In the genomic region with DNA sequence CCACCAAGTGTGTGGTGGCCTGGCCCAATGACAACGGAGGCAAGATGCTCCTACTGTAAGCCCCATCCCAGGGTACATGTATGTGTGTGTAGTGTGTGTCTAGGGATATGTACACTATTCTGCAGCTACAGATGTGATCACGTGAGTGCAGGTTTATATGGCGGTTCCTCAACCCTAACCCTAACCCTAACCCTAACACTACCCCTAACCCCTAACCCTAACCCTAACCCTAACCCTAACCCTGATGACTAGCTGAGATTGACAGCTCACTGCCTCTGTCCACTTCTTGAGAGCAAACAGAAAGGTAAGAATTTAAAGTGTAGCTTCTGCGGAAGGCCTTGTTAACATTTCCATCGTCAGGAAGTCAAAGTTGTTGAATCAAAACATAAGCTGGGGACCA, we compare ENCODE assay signal across 23 mouse cellular contexts. TPM values are rescaled to one million over a fixed set of nuclear protein-coding genes. Genes with fewer than 3 reads are reported as not detected.
"Had no signal": no experiment of that assay in that cellular context is flagged by ENCODE, and none has a peak within 500 bp of the region (broad histone marks: within the 10 kb centered on the region; RNA-seq: fewer than 3 reads in every experiment).

No protein-coding gene starts in this region.

- H3K9ac ChIP-seq: liver, embryonic 15.5 days; liver, postnatal 0 days; midbrain, embryonic 13.5 days; midbrain, embryonic 15.5 days; neural tube, embryonic 13.5 days; neural tube, embryonic 15.5 days; stomach, embryonic 15.5 days had no signal

- H3K4me3 ChIP-seq: liver, embryonic 15.5 days; midbrain, embryonic 13.5 days; midbrain, embryonic 15.5 days; myocyte; neural tube, embryonic 13.5 days; neural tube, embryonic 15.5 days; stomach, embryonic 15.5 days had no signal

- H3K4me2 ChIP-seq: liver, embryonic 15.5 days; midbrain, embryonic 11.5 days; midbrain, embryonic 13.5 days; midbrain, embryonic 15.5 days; neural tube, embryonic 13.5 days; neural tube, embryonic 15.5 days; stomach, embryonic 15.5 days had no signal

- ATAC-seq: liver, postnatal 0 days; midbrain, embryonic 13.5 days; midbrain, embryonic 15.5 days had no signal

- H3K27me3 ChIP-seq: midbrain, embryonic 13.5 days; midbrain, embryonic 15.5 days; neural tube, embryonic 13.5 days; neural tube, embryonic 15.5 days; stomach, embryonic 15.5 days had no signal

- DNase-seq: liver, postnatal 0 days; lung, adult 2 months; lung, postnatal 14 days; lung, postnatal 36 days; right cerebral cortex, postnatal 14 days; thymus, adult 2 months; thymus, postnatal 25 days; thymus, postnatal 4 days had no signal

- H3K36me3 ChIP-seq: liver, embryonic 15.5 days; midbrain, embryonic 13.5 days; midbrain, embryonic 15.5 days; neural tube, embryonic 13.5 days; neural tube, embryonic 15.5 days; stomach, embryonic 15.5 days had no signal

- H3K4me1 ChIP-seq: midbrain, embryonic 13.5 days; midbrain, embryonic 15.5 days; neural tube, embryonic 13.5 days had no signal

- H3K27ac ChIP-seq: liver, embryonic 15.5 days; macrophage; midbrain, embryonic 13.5 days; midbrain, embryonic 15.5 days; neural tube, embryonic 13.5 days; neural tube, embryonic 15.5 days; stomach, embryonic 15.5 days; stomach, postnatal 0 days had no signal

- H3K9me3 ChIP-seq: liver, embryonic 15.5 days; megakaryocyte, embryonic 14.5 days; midbrain, embryonic 13.5 days; midbrain, embryonic 15.5 days; neural tube, embryonic 13.5 days; neural tube, embryonic 15.5 days; stomach, embryonic 15.5 days had no signal

RNA-seq across cellular contexts. Expression of a gene that starts 6.1 kb away (rescaled TPM):
- total RNA-seq: megakaryocyte progenitor cell, adult 5-6 weeks; midbrain, postnatal 0 days had no signal
- polyA plus RNA-seq: liver, embryonic 15.5 days; liver, postnatal 0 days; macrophage; midbrain, embryonic 11.5 days; midbrain, embryonic 13.5 days; midbrain, embryonic 15.5 days; neural tube, embryonic 11.5 days; spleen, adult 2 months had no signal

RNA-seq across cellular contexts. Expression of a gene that starts 27.2 kb away (rescaled TPM):
- polyA plus RNA-seq: macrophage had no signal
